Mouse (Mus musculus) MEL (cell line): Measurements from ENCODE around the gene B3gnt4. TPM values are rescaled to one million over a fixed set of nuclear protein-coding genes. Genes with fewer than 3 reads are reported as not detected.

Experiments
- DNase-seq: peaks from one replicate; pipeline ENCODE4 v3.0.0; 2011; ENCODE audit warnings: low read depth, low spot score
- H3K27ac ChIP-seq: 2 replicates; pipeline ENCODE4 v1.5.1; 2012; ENCODE audit warnings: low read depth, mild to moderate bottlenecking, control low read depth, low read length, moderate library complexity; ENCODE audit not compliant: control insufficient read depth
- H3K27me3 ChIP-seq, 2 experiments: fragments of 150-350 bp in 1 of 2; sonication (generic) in 1 of 2; 2 replicates each; pipeline ENCODE4 v1.6.1; 2012; ENCODE audit warnings: low read length in 2 of 2, mild to moderate bottlenecking in 2 of 2, improper control_type of control experiment in 1 of 2, moderate library complexity in 1 of 2; ENCODE audit not compliant: insufficient read depth in 2 of 2, control insufficient read depth in 1 of 2
- H3K36me3 ChIP-seq, 2 experiments: 2 replicates each; pipeline ENCODE4 v1.6.1; 2012 to 2014; ENCODE audit warnings: low read length in 2 of 2, improper control_type of control experiment in 1 of 2, inconsistent platforms in 1 of 2, mild to moderate bottlenecking in 1 of 2; ENCODE audit not compliant: insufficient read depth in 2 of 2, control insufficient read depth in 1 of 2
- H3K4me1 ChIP-seq, 2 experiments: fragments of 150-350 bp in 1 of 2; sonication (generic) in 1 of 2; 2 replicates each; pipeline ENCODE4 v1.6.1; 2012; ENCODE audit warnings: low read length in 2 of 2, improper control_type of control experiment in 1 of 2, mild to moderate bottlenecking in 1 of 2; ENCODE audit not compliant: insufficient read depth in 2 of 2, control insufficient read depth in 1 of 2
- H3K4me3 ChIP-seq, 2 experiments: fragments of 150-350 bp in 1 of 2; sonication (generic) in 1 of 2; 2 replicates each; pipeline ENCODE4 v1.5.1; 2012; ENCODE audit warnings: low read depth in 2 of 2, low read length in 2 of 2, mild to moderate bottlenecking in 2 of 2, moderate library complexity in 2 of 2, control low read depth in 1 of 2, improper control_type of control experiment in 1 of 2; ENCODE audit not compliant: control insufficient read depth in 1 of 2, insufficient read depth in 1 of 2
- H3K79me2 ChIP-seq: 2 replicates; pipeline ENCODE4 v1.6.1; 2012; ENCODE audit warnings: mild to moderate bottlenecking, low read length, moderate library complexity; ENCODE audit not compliant: control insufficient read depth, poor library complexity, insufficient read depth
- H3K9ac ChIP-seq: 2 replicates; pipeline ENCODE4 v1.6.1; 2012; ENCODE audit warnings: low read depth, mild to moderate bottlenecking, control low read depth, low read length, moderate library complexity; ENCODE audit not compliant: control insufficient read depth, poor library complexity, severe bottlenecking
- H3K9me3 ChIP-seq: fragments of 150-350 bp; sonication (generic); replicated peaks from 2 replicates; pipeline ENCODE4 v1.6.1; 2012; ENCODE audit warnings: mild to moderate bottlenecking, low read length, improper control_type of control experiment, moderate library complexity; ENCODE audit not compliant: insufficient read depth
- BHLHE40 ChIP-seq: IDR thresholded peaks from 2 replicates; pipeline ENCODE4 v1.6.1; 2012; ENCODE audit warnings: low read depth, mild to moderate bottlenecking, inconsistent platforms, low read length, improper control_type of control experiment, borderline replicate concordance
- ELF1 ChIP-seq: IDR thresholded peaks from 2 replicates; pipeline ENCODE4 v1.6.1; 2014; ENCODE audit warnings: low read depth, mild to moderate bottlenecking, inconsistent platforms, low read length, improper control_type of control experiment, moderate library complexity
- EP300 ChIP-seq, 2 experiments: IDR thresholded peaks; 2 replicates each; pipeline ENCODE4 v1.6.1; 2011; ENCODE audit warnings: improper control_type of control experiment in 2 of 2, low read length in 2 of 2, low read depth in 1 of 2, mild to moderate bottlenecking in 1 of 2
- ETS1 ChIP-seq: IDR thresholded peaks from 2 replicates; pipeline ENCODE4 v1.6.1; 2012; ENCODE audit warnings: low read depth, mild to moderate bottlenecking, inconsistent platforms, low read length, improper control_type of control experiment, moderate library complexity
- GABPA ChIP-seq: IDR thresholded peaks from 2 replicates; pipeline ENCODE4 v1.6.1; 2012; ENCODE audit warnings: low read depth, mild to moderate bottlenecking, inconsistent platforms, low read length, improper control_type of control experiment, moderate library complexity
- GATA1 ChIP-seq: IDR thresholded peaks from 2 replicates; pipeline ENCODE4 v1.6.1; 2011; ENCODE audit warnings: low read depth, low read length, improper control_type of control experiment
- MAFK ChIP-seq: IDR thresholded peaks from 2 replicates; pipeline ENCODE4 v1.6.1; 2011; ENCODE audit warnings: low read depth, mild to moderate bottlenecking, low read length, improper control_type of control experiment, borderline replicate concordance
- MAX ChIP-seq: IDR thresholded peaks from 2 replicates; pipeline ENCODE4 v1.6.1; 2011; ENCODE audit warnings: low read length, improper control_type of control experiment
- MAZ ChIP-seq: IDR thresholded peaks from 2 replicates; pipeline ENCODE4 v1.6.1; 2012; ENCODE audit warnings: low read depth, mild to moderate bottlenecking, inconsistent platforms, low read length, improper control_type of control experiment
- MEF2A ChIP-seq: IDR thresholded peaks from 2 replicates; pipeline ENCODE4 v1.6.1; 2014; ENCODE audit warnings: low read depth, mild to moderate bottlenecking, inconsistent platforms, low read length, improper control_type of control experiment; ENCODE audit not compliant: poor library complexity, insufficient replicate concordance, severe bottlenecking; ENCODE audit errors: extremely low read depth
- MYB ChIP-seq: IDR thresholded peaks from 2 replicates; pipeline ENCODE4 v1.6.1; 2011; ENCODE audit warnings: mild to moderate bottlenecking, low read depth, low read length, improper control_type of control experiment
- MYC ChIP-seq: IDR thresholded peaks from 2 replicates; pipeline ENCODE4 v1.6.1; 2011; ENCODE audit warnings: low read depth, mild to moderate bottlenecking, low read length, improper control_type of control experiment, moderate library complexity
- NELFE ChIP-seq: IDR thresholded peaks from 2 replicates; pipeline ENCODE4 v1.6.1; 2011; ENCODE audit warnings: low read depth, low read length, improper control_type of control experiment
- NRF1 ChIP-seq: IDR thresholded peaks from 2 replicates; pipeline ENCODE4 v1.6.1; 2014; ENCODE audit warnings: low read depth, mild to moderate bottlenecking, inconsistent platforms, low read length, improper control_type of control experiment, moderate library complexity; ENCODE audit not compliant: poor library complexity, insufficient read depth, severe bottlenecking
- POLR2A ChIP-seq, 2 experiments: IDR thresholded peaks; 2 replicates each; pipeline ENCODE4 v1.6.1; 2011 to 2012; ENCODE audit warnings: low read length in 2 of 2, mild to moderate bottlenecking in 2 of 2, control low read depth in 1 of 2, improper control_type of control experiment in 1 of 2, low read depth in 1 of 2, moderate library complexity in 1 of 2; ENCODE audit not compliant: control insufficient read depth in 1 of 2, insufficient read depth in 1 of 2, poor library complexity in 1 of 2
- POLR2AphosphoS5 ChIP-seq: IDR thresholded peaks from 2 replicates; pipeline ENCODE4 v1.6.1; 2012; ENCODE audit warnings: low read depth, borderline replicate concordance, mild to moderate bottlenecking, inconsistent platforms, low read length, moderate library complexity, mixed read lengths
- RAD21 ChIP-seq: IDR thresholded peaks from 2 replicates; pipeline ENCODE4 v1.6.1; 2011; ENCODE audit warnings: mild to moderate bottlenecking, low read depth, low read length, improper control_type of control experiment
- RCOR1 ChIP-seq: IDR thresholded peaks from 2 replicates; pipeline ENCODE4 v1.6.1; 2012; ENCODE audit warnings: low read depth, mild to moderate bottlenecking, inconsistent platforms, low read length, improper control_type of control experiment
- SIN3A ChIP-seq: IDR thresholded peaks from 2 replicates; pipeline ENCODE4 v1.6.1; 2012; ENCODE audit warnings: low read length, improper control_type of control experiment, inconsistent platforms
- TAL1 ChIP-seq: IDR thresholded peaks from 2 replicates; pipeline ENCODE4 v1.6.1; 2012; ENCODE audit warnings: mild to moderate bottlenecking, inconsistent platforms, low read length, moderate library complexity, mixed read lengths
- TBP ChIP-seq: IDR thresholded peaks from 2 replicates; pipeline ENCODE4 v1.8.0; 2011; ENCODE audit warnings: low read depth, low read length, improper control_type of control experiment
- TCF12 ChIP-seq: IDR thresholded peaks from 2 replicates; pipeline ENCODE4 v1.6.1; 2014; ENCODE audit warnings: low read depth, mild to moderate bottlenecking, inconsistent platforms, low read length, improper control_type of control experiment, moderate library complexity
- UBTF ChIP-seq: IDR thresholded peaks from 2 replicates; pipeline ENCODE4 v1.6.1; 2012; ENCODE audit warnings: low read depth, mild to moderate bottlenecking, inconsistent platforms, low read length, improper control_type of control experiment, moderate library complexity, borderline replicate concordance; ENCODE audit not compliant: insufficient read depth
- ZMIZ1 ChIP-seq: IDR thresholded peaks from 2 replicates; pipeline ENCODE4 v1.6.1; 2012; ENCODE audit warnings: low read depth, mild to moderate bottlenecking, inconsistent platforms, low read length, improper control_type of control experiment, moderate library complexity
- polyA plus RNA-seq, 2 experiments: library from polyadenylated mRNA; stranded (reverse) in 1 of 2; unstranded in 1 of 2; fragments of >175 nt in 1 of 2; fragments of >200 nt in 1 of 2; gene quantifications; 2 replicates each; pipeline versions ENCODE4 v1.2.1 to v1.2.4; 2012; ENCODE audit warnings: low replicate concordance in 2 of 2, low read depth in 1 of 2; ENCODE audit not compliant: insufficient read length in 2 of 2, insufficient read depth in 1 of 2, missing spikeins in 1 of 2
- total RNA-seq: library from RNA; depleted of rRNA; stranded (reverse); fragments of 300-350 nt; gene quantifications from 2 replicates; pipeline ENCODE4 v1.2.3, GENCODE M21; 2012; rRNA removed

B3gnt4 gene
- 0.23 and 0.39 TPM in 2 replicates for total RNA-seq
- under 1 TPM in 1 of 2 experiments, not detected in 1; 0.25 TPM for polyA plus RNA-seq

DNA sequence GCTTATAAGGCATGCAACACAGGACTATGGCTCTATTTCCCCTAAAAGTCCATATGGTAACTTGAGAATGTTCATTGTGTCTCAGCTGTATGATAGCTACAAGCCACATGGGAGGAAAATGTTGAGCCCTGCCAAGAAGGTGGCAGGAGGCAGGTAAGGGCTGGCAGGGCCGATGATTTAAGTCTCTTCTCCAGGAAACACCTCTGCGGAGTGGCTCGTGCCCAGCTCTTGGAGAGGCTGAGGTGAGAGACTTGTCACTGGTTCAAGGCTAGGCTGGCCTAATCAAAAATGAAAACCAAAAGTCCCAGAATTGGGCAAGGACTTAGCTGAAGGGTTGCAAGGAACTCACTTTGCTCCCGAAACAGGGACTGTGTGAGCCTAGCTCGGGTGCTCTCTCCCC lies at the start of gene B3gnt4:
Gene B3gnt4 (plus strand): TSS at position 301 of the 400 bp plus-strand sequence.
- no peak for TF ChIP-seq MAFK
- no peak for TF ChIP-seq TBP
- TF ChIP-seq ETS1, result no peak
- no peak for TF ChIP-seq POLR2A (IDR thresholded peaks at IDR 0.05; ENCODE audit: control insufficient read depth in 1 of 2, insufficient read depth in 1 of 2, low read depth in 1 of 2, low read length in 2 of 2, poor library complexity in 1 of 2)
- no peak for TF ChIP-seq MYC
- no peak for TF ChIP-seq EP300 (IDR thresholded peaks at IDR 0.05; ENCODE audit: low read depth in 1 of 2, low read length in 2 of 2)
- no peak for TF ChIP-seq TAL1
- no peak for TF ChIP-seq NELFE
- TF ChIP-seq ELF1, result no peak
- no peak for TF ChIP-seq POLR2AphosphoS5
- TF ChIP-seq NRF1, result no peak
- no peak for TF ChIP-seq GATA1
- no peak for TF ChIP-seq RAD21
- TF ChIP-seq BHLHE40, result no peak
- no peak for TF ChIP-seq UBTF
- no peak for TF ChIP-seq MYB
- no peak for TF ChIP-seq ZMIZ1
- Histone ChIP-seq H3K4me3 (no peak within 1 kb of the TSS), H3K27ac (no peak within 1 kb of the TSS), H3K36me3 (peaks cover 0 to 9% of the 10 kb centered on the region in 2 experiments; a peak in 2 of 4 replicates), H3K9me3 (no peaks in the 10 kb centered on the region), H3K27me3 (no peaks in the 10 kb centered on the region), H3K4me1 (peaks cover 3 to 19% of the 10 kb centered on the region in 2 experiments), H3K9ac (no peak within 1 kb of the TSS), H3K79me2 (no peaks in the 10 kb centered on the region)
- DNase-seq, result no peak

GRCm38 (mm10) chr5:123461420-123461819 lies 48.8 kb upstream of the B3gnt4 start:
- Histone ChIP-seq H3K9ac (no peak overlapping the region), H3K9me3 (no peaks in the 10 kb centered on the region), H3K27me3 (no peaks in the 10 kb centered on the region), H3K4me1 (peaks cover 4 to 9% of the 10 kb centered on the region in 2 experiments), H3K4me3 (no peak overlapping the region), H3K36me3 (peaks cover 0 to 8% of the 10 kb centered on the region in 2 experiments; a peak in 2 of 4 replicates), H3K27ac (no peak overlapping the region), H3K79me2 (no peaks in the 10 kb centered on the region)
- DNase-seq, result peak; percentile 49
- 0 out of 2 replicates have a peak, but pooled peaks have one; percentile 20 for TF ChIP-seq MAZ
- TF ChIP-seq MAFK, result peak; percentile 41; the same call in 1 of the 2 replicates
- TF ChIP-seq TCF12, result peak; percentile 8; the same call in 1 of the 2 replicates
- peak; percentile 79 for TF ChIP-seq GATA1
- no peak for TF ChIP-seq MAX
- peak; percentile 53 for TF ChIP-seq EP300 (IDR thresholded peaks at IDR 0.05; ENCODE audit: low read depth in 1 of 2, low read length in 2 of 2)
- TF ChIP-seq POLR2AphosphoS5, result no peak
- peak; percentile 92 for TF ChIP-seq RCOR1
- no peak for TF ChIP-seq TBP
- TF ChIP-seq ETS1, result peak; percentile 71
- TF ChIP-seq GABPA, result peak; percentile 41; the same call in 1 of the 2 replicates
- TF ChIP-seq SIN3A, result peak; percentile 34; the same call in 1 of the 2 replicates
- TF ChIP-seq MEF2A, result peak; percentile 83; the same call in 1 of the 2 replicates
- TF ChIP-seq RAD21, result no peak
